In genomic region chr4:108990571-108990970, GRCm38 (mm10) we compare ENCODE assay signal across 22 mouse cellular contexts. TPM values are rescaled to one million over a fixed set of nuclear protein-coding genes. Genes with fewer than 3 reads are reported as not detected.
DNase-seq lines count a peak whose midpoint lies in the region; ATAC-seq and TF ChIP-seq lines count a peak whose summit lies in the region.
"Had no signal": no experiment of that assay in that cellular context is flagged by ENCODE, and none has a peak within 500 bp of the region (broad histone marks: within the 10 kb centered on the region; RNA-seq: fewer than 3 reads in every experiment).

No protein-coding gene starts in this region.

- no peaks in the 10 kb centered on the region for H3K27me3 ChIP-seq in heart, embryonic 12.5 days (replicated peaks)
- no peaks in the 10 kb centered on the region for H3K27me3 ChIP-seq in heart, embryonic 10.5 days (ENCODE audit: insufficient read depth, poor library complexity, severe bottlenecking)
- H3K27me3 ChIP-seq in liver, embryonic 14.5 days (ENCODE audit: control insufficient read depth, insufficient read depth, low read length): no peaks in the 10 kb centered on the region
- 0 out of 2 replicates have a peak, but pooled peaks cover 2% of the 10 kb centered on the region for H3K27me3 ChIP-seq in forebrain, embryonic 14.5 days (replicated peaks; ENCODE audit: control insufficient read depth, insufficient read depth, low read length)
- H3K27me3 ChIP-seq: embryonic facial prominence, embryonic 15.5 days; forebrain, embryonic 15.5 days; heart, embryonic 15.5 days; intestine, embryonic 15.5 days; Patski had no signal

- TF ChIP-seq CTCF in liver, embryonic 14.5 days (IDR thresholded peaks at IDR 0.05; ENCODE audit: low read depth): no peak

- H3K9ac ChIP-seq in heart, embryonic 12.5 days: no peak overlapping the region
- H3K9ac ChIP-seq in liver, embryonic 14.5 days (replicated peaks): peak overlapping the region; percentile 38
- H3K9ac ChIP-seq in forebrain, embryonic 14.5 days (ENCODE audit: low read length): no peak overlapping the region
- H3K9ac ChIP-seq: embryonic facial prominence, embryonic 15.5 days; forebrain, embryonic 15.5 days; heart, embryonic 15.5 days; hindbrain, embryonic 14.5 days; intestine, embryonic 15.5 days had no signal

- no peak overlapping the region for H3K27ac ChIP-seq in heart, embryonic 12.5 days (ENCODE audit: poor library complexity, severe bottlenecking)
- no peak overlapping the region for H3K27ac ChIP-seq in heart, embryonic 10.5 days
- H3K27ac ChIP-seq in liver, embryonic 14.5 days: peak overlapping the region; percentile 75
- no peak overlapping the region for H3K27ac ChIP-seq in forebrain, embryonic 14.5 days (ENCODE audit: low read depth, low read length)
- H3K27ac ChIP-seq: embryonic facial prominence, embryonic 15.5 days; forebrain, embryonic 15.5 days; heart, embryonic 15.5 days; hindbrain, embryonic 14.5 days; intestine, embryonic 15.5 days had no signal

- H3K4me1 ChIP-seq in heart, embryonic 12.5 days (replicated peaks): no peaks in the 10 kb centered on the region
- H3K4me1 ChIP-seq in heart, embryonic 10.5 days: no peaks in the 10 kb centered on the region
- H3K4me1 ChIP-seq in liver, embryonic 14.5 days (replicated peaks; ENCODE audit: control insufficient read depth in 2 of 2, insufficient read depth in 2 of 2, low read length in 1 of 2): peaks cover 14 to 20% of the 10 kb centered on the region in 2 experiments
- no peaks in the 10 kb centered on the region for H3K4me1 ChIP-seq in forebrain, embryonic 14.5 days (ENCODE audit: control insufficient read depth, insufficient read depth, low read length)
- H3K4me1 ChIP-seq: embryonic facial prominence, embryonic 15.5 days; forebrain, embryonic 15.5 days; heart, embryonic 15.5 days; intestine, embryonic 15.5 days had no signal

- WGBS in heart, embryonic 12.5 days: 79% methylated on average over 6 of the region's 6 CpGs
- 83% methylated on average over 6 of the region's 6 CpGs for WGBS in heart, embryonic 10.5 days
- 76% methylated on average over 6 of the region's 6 CpGs for WGBS in liver, embryonic 14.5 days (ENCODE audit: insufficient replicate concordance)
- 92% methylated on average over 6 of the region's 6 CpGs for WGBS in forebrain, embryonic 14.5 days

- no peak overlapping the region for H3K4me2 ChIP-seq in heart, embryonic 12.5 days
- peak overlapping the region; percentile 57 for H3K4me2 ChIP-seq in liver, embryonic 14.5 days (ENCODE audit: low read depth)
- no peak overlapping the region for H3K4me2 ChIP-seq in forebrain, embryonic 14.5 days (ENCODE audit: low read length)
- H3K4me2 ChIP-seq: embryonic facial prominence, embryonic 15.5 days; forebrain, embryonic 15.5 days; heart, embryonic 15.5 days; hindbrain, embryonic 14.5 days; intestine, embryonic 15.5 days had no signal

- no peaks in the 10 kb centered on the region for H3K36me3 ChIP-seq in heart, embryonic 12.5 days
- H3K36me3 ChIP-seq in heart, embryonic 10.5 days: no peaks in the 10 kb centered on the region
- no peaks in the 10 kb centered on the region for H3K36me3 ChIP-seq in liver, embryonic 14.5 days (replicated peaks; ENCODE audit: control insufficient read depth, insufficient read depth, low read depth)
- no peaks in the 10 kb centered on the region for H3K36me3 ChIP-seq in forebrain, embryonic 14.5 days (ENCODE audit: control insufficient read depth, insufficient read depth, low read length)
- H3K36me3 ChIP-seq: embryonic facial prominence, embryonic 15.5 days; forebrain, embryonic 15.5 days; heart, embryonic 15.5 days; intestine, embryonic 15.5 days had no signal

- no peak overlapping the region for H3K4me3 ChIP-seq in heart, embryonic 12.5 days
- no peak overlapping the region for H3K4me3 ChIP-seq in heart, embryonic 10.5 days
- no peak overlapping the region for H3K4me3 ChIP-seq in liver, embryonic 14.5 days (ENCODE audit: insufficient read depth in 1 of 2, low read depth in 2 of 2, low read length in 2 of 2)
- H3K4me3 ChIP-seq in forebrain, embryonic 14.5 days (ENCODE audit: low read depth, low read length): no peak overlapping the region
- H3K4me3 ChIP-seq: embryonic facial prominence, embryonic 15.5 days; forebrain, embryonic 15.5 days; heart, embryonic 15.5 days; intestine, embryonic 15.5 days had no signal

- 0 out of 2 replicates have a peak, but pooled peaks have one; percentile 51 for ATAC-seq in heart, embryonic 12.5 days (ENCODE audit: insufficient number of reproducible peaks, low FRiP score)
- peak; percentile 55 for ATAC-seq in liver, embryonic 14.5 days (ENCODE audit: insufficient read depth)
- no peak for ATAC-seq in forebrain, embryonic 14.5 days
- ATAC-seq: activated CD4-positive, CD25-positive, alpha-beta regulatory T cell, adult 4 months; CD4-positive, CD25-positive, alpha-beta regulatory T cell, adult 4 months; forebrain, embryonic 15.5 days; intestine, embryonic 15.5 days; Patski had no signal

- TF ChIP-seq EP300 in liver, embryonic 14.5 days (IDR thresholded peaks at IDR 0.05; ENCODE audit: low read depth): no peak

- H3K9me3 ChIP-seq in heart, embryonic 12.5 days (replicated peaks): no peaks in the 10 kb centered on the region
- H3K9me3 ChIP-seq in heart, embryonic 10.5 days: no peaks in the 10 kb centered on the region
- no peaks in the 10 kb centered on the region for H3K9me3 ChIP-seq in liver, embryonic 14.5 days (ENCODE audit: control insufficient read depth, low read length)
- H3K9me3 ChIP-seq in forebrain, embryonic 14.5 days (replicated peaks; ENCODE audit: control insufficient read depth, low read length): no peaks in the 10 kb centered on the region
- H3K9me3 ChIP-seq: embryonic facial prominence, embryonic 15.5 days; forebrain, embryonic 15.5 days; heart, embryonic 15.5 days; intestine, embryonic 15.5 days had no signal

- no peak for DNase-seq in heart, embryonic 10.5 days (ENCODE audit: low spot score)
- DNase-seq in c-Kit-negative CD71-positive TER-119-positive erythroid progenitor cells, embryonic 14.5 days (ENCODE audit: low read depth, low spot score): peak; percentile 28
- no peak for DNase-seq in liver, embryonic 14.5 days (ENCODE audit: low read depth in 3 of 3, low spot score in 3 of 3)
- no peak for DNase-seq in urinary bladder, adult 2 months (ENCODE audit: low spot score)
- no peak for DNase-seq in thymus, postnatal 36 days
- no peak for DNase-seq in forebrain, embryonic 14.5 days (ENCODE audit: low spot score)
- DNase-seq: adrenal gland, postnatal 14 days; B cell, adult 2 months; cerebellum, adult 18-20 months; cerebellum, postnatal 10 days; gastrocnemius, postnatal 36 days; heart, adult 11 months; heart, postnatal 14 days had no signal

RNA-seq across cellular contexts. Expression of gene Nrd1, which starts 9.9 kb away (rescaled TPM):
- 67.1 and 70.0 TPM in 2 replicates for polyA plus RNA-seq in heart, embryonic 12.5 days (2016; fragmentation: Nextera tagmentation; extraction: Ambion mirVana)
- polyA plus RNA-seq in heart, embryonic 10.5 days (2016; fragmentation: Nextera tagmentation; extraction: Ambion mirVana): 54.4 and 62.4 TPM in 2 replicates
- 31.8 and 40.4 TPM in 2 replicates for polyA plus RNA-seq in liver, embryonic 14.5 days (2012; rRNA removed)
- polyA plus RNA-seq in liver, embryonic 14.5 days (2014; fragmentation: Nextera tagmentation; extraction: Ambion mirVana): 23.0 and 23.6 TPM in 2 replicates
- polyA plus RNA-seq in urinary bladder, adult 2 months (2012; rRNA removed): 101 and 111 TPM in 2 replicates
- polyA plus RNA-seq in forebrain, embryonic 14.5 days (2014; fragmentation: Nextera tagmentation; extraction: Ambion mirVana): 45.6 and 49.8 TPM in 2 replicates
